Mouse (Mus musculus) small intestine, adult 10 weeks (tissue): ENCODE results near the gene Xlr5b. TPM values are rescaled to one million over a fixed set of nuclear protein-coding genes. Genes with fewer than 3 reads are reported as not detected.

ENCODE experiments used
- polyA plus RNA-seq: library from polyadenylated mRNA; stranded (reverse); fragments of 350-450 nt; fragmentation: Illumina TruSeq; extraction: RNeasy Lipid Tissue Mini Kit (QIAGEN cat#74804); gene quantifications from one replicate; pipeline ENCODE4 v1.2.3, GENCODE M21; 2014; ENCODE audit warnings: low replicate concordance

The Xlr5b gene
- polyA plus RNA-seq = not detected

DNA sequence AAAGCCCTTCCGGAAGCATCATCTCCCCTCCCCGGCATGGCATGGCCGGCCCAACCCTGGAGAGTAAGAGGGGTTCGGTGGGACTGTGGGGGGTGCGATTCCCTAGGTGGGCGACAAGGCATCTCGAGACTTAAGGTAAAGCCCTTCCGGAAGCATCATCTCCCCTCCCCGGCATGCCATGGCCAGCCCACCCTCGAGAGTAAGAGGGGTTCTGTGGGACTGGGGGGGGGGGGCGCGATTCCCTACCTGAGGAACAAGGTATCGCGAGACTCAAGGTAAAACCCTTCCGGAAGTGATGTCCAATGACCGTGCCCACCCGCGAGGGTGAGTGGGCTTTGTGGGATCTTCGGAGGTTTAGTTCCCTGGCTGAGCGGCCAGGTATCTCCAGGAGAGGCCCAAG, at the start of gene Xlr5b:
Gene Xlr5b, plus strand, starts transcription at position 301 of the 400 bp plus-strand sequence.

GRCm38 (mm10) chrX:73116747-73117146, 31.8 kb upstream of the Xlr5b start, which contains the start of gene Gm14685:
Gene Gm14685 (plus strand): TSS chrX:73117047.

DNA sequence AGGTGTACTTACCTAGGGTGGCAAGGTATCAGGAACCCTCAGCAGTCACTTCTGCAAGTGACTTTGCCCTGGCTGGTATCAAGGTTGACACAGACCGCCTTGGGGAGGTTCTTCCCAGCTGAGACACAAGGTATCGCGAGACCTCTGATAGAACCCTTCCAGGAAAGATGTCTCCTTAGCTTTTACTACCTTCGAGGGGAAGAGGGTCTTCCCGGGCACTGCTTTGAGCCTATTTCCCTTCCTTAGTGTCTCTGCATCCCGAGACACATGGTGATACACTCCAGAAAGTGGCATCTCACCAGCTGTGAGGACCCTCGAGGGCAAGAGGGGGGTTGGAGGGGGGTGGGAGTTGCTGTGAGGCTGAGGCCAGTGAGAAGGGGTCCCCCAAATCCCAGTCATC, 754 bp downstream of the Xlr5b start, which contains the start of gene DXBay18:
Gene DXBay18, minus strand, starts transcription at position 101 of the 400 bp plus-strand sequence.

DNA sequence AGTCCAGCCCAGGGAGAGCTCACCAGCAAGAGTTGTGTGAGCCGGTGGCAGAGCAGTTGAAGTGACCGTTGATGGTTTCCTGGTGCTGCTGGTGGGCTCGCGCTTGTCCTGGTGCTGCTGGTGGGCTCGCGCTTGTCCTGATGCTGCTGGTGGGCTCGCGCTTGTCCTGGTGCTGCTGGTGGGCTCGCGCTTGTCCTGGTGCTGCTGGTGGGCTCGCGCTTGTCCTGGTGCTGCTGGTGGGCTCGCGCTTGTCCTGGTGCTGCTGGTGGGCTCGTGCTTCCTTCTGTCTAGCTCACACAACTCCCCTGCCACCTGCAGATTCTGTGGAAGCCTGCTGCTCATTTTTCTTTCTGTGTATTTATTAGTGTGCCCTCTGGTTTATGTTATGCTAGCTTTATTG, 28.3 kb downstream of the Xlr5b start, which contains the start of gene Spin2d:
Gene Spin2d, minus strand, starts transcription at position 101 of the 400 bp plus-strand sequence.

GRCm38 (mm10) chrX:73191934-73192333, 43.3 kb downstream of the Xlr5b start, which contains the start of gene Xlr3b:
Gene Xlr3b (plus strand): TSS chrX:73192207.

Other genes starting within 250 kb of the Xlr5b start
- gene Cetn2, start 230.4 kb upstream of the Xlr5b start, polyA plus RNA-seq = 79.3 TPM
- gene Nsdhl, start 230.2 kb upstream of the Xlr5b start, polyA plus RNA-seq = 33.0 TPM
- 1.0 TPM for gene Zfp185, start 161.5 kb upstream of the Xlr5b start, polyA plus RNA-seq
- gene Pnma5, start 111.7 kb upstream of the Xlr5b start, polyA plus RNA-seq = not detected
- gene Pnma3, start 84.0 kb upstream of the Xlr5b start, polyA plus RNA-seq = not detected
- 7.1 TPM for gene Xlr4a, start 66.3 kb upstream of the Xlr5b start, polyA plus RNA-seq
- 8.7 TPM for gene Xlr3a, start 51.7 kb upstream of the Xlr5b start, polyA plus RNA-seq
- not detected for gene Gm14685, start 31.7 kb upstream of the Xlr5b start, polyA plus RNA-seq
- gene DXBay18, start 654 bp downstream of the Xlr5b start, polyA plus RNA-seq = not detected
- gene Spin2d, start 28.2 kb downstream of the Xlr5b start, polyA plus RNA-seq = not detected
- 7.8 TPM for gene Xlr3b, start 43.4 kb downstream of the Xlr5b start, polyA plus RNA-seq
- gene Xlr4b, start 65.5 kb downstream of the Xlr5b start, polyA plus RNA-seq = 25.4 TPM
- gene F8a, start 79.5 kb downstream of the Xlr5b start, polyA plus RNA-seq = 9.3 TPM
- 6.4 TPM for gene Xlr4c, start 94.3 kb downstream of the Xlr5b start, polyA plus RNA-seq
- gene Xlr3c, start 116.6 kb downstream of the Xlr5b start, polyA plus RNA-seq = not detected
- not detected for gene Xlr5a, start 144.2 kb downstream of the Xlr5b start, polyA plus RNA-seq
- 0.48 TPM for gene Xlr5c, start 144.2 kb downstream of the Xlr5b start, polyA plus RNA-seq
- gene Gm45015, start 188.0 kb downstream of the Xlr5b start, polyA plus RNA-seq = not detected
- 6.1 TPM for gene Zfp275, start 193.8 kb downstream of the Xlr5b start, polyA plus RNA-seq
- gene Gm18336, start 249.9 kb downstream of the Xlr5b start, polyA plus RNA-seq = not detected